Mouse (Mus musculus): ENCODE data around the gene Chil1. TPM values are rescaled to one million over a fixed set of nuclear protein-coding genes. Genes with fewer than 3 reads are reported as not detected.

Chil1 gene
- not detected in 2 replicates for polyA plus RNA-seq (2012; ENCODE audit: insufficient read depth, insufficient read length, low replicate concordance, missing spikeins)

DNA sequence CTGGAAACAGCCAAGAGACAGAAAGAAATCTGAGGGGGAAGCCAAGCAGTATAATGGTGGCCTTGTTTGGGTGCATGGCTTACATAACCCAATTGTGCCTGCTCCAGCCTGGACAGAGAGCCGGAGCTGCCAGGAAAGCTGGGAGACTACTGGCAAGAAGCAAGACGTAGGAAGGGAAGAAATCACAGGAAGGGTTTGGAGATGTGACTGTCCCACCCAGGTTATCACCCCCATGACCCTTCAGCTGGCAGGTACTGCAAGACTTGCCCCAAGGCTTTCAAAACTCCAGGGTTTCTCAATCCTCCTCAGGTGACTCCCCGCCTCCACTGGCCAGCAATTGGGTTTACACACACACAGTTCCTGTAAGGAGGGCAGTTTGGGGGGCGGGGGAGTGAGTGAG is at the start of gene Chil1:
TSS of gene Chil1 (plus strand) at position 152 of the 400 bp plus-strand sequence.
- H3K27ac ChIP-seq (ENCODE audit: insufficient read depth, low read depth, low read length) = peak within 1 kb of the TSS; percentile 35
- H3K4me1 ChIP-seq (ENCODE audit: control insufficient read depth, insufficient read depth, low read length) = peaks cover 6% of the 10 kb centered on the region
- no peak for TF ChIP-seq POLR2A (IDR thresholded peaks at IDR 0.05; ENCODE audit: insufficient read depth, low read depth, low read length)
- no peak for TF ChIP-seq CTCF (IDR thresholded peaks at IDR 0.05; ENCODE audit: insufficient read depth, low read depth, low read length)
- no peak within 1 kb of the TSS for H3K4me3 ChIP-seq (ENCODE audit: insufficient read depth, low read depth, low read length)
- WGBS = 57% methylated on average over 4 of the region's 4 CpGs

GRCm38 (mm10) chr1:134133316-134133715 is 48.7 kb upstream of the Chil1 start:
- Histone ChIP-seq H3K4me1 (ENCODE audit: control insufficient read depth, insufficient read depth, low read length) (no peaks in the 10 kb centered on the region), H3K27ac (ENCODE audit: insufficient read depth, low read depth, low read length) (no peak overlapping the region), H3K4me3 (ENCODE audit: insufficient read depth, low read depth, low read length) (no peak overlapping the region)
- TF ChIP-seq CTCF (IDR thresholded peaks at IDR 0.05; ENCODE audit: insufficient read depth, low read depth, low read length) (no peak), POLR2A (IDR thresholded peaks at IDR 0.05; ENCODE audit: insufficient read depth, low read depth, low read length) (no peak)
- 50% methylated on average over 11 of the region's 11 CpGs for WGBS

- Histone ChIP-seq H3K27ac (ENCODE audit: insufficient read depth, low read depth, low read length) (no peak overlapping the region), H3K4me3 (ENCODE audit: insufficient read depth, low read depth, low read length) (no peak overlapping the region), H3K4me1 (ENCODE audit: control insufficient read depth, insufficient read depth, low read length) (no peaks in the 10 kb centered on the region)
- TF ChIP-seq CTCF (IDR thresholded peaks at IDR 0.05; ENCODE audit: insufficient read depth, low read depth, low read length) (no peak), POLR2A (IDR thresholded peaks at IDR 0.05; ENCODE audit: insufficient read depth, low read depth, low read length) (no peak)
- 60% methylated on average over 3 of the region's 3 CpGs for WGBS
These were observed 45.6 kb upstream of the Chil1 start for GRCm38 (mm10) chr1:134136351-134136750.

GRCm38 (mm10) chr1:134138424-134138823 is 43.6 kb upstream of the Chil1 start:
- no peak for TF ChIP-seq POLR2A (IDR thresholded peaks at IDR 0.05; ENCODE audit: insufficient read depth, low read depth, low read length)
- no peak for TF ChIP-seq CTCF (IDR thresholded peaks at IDR 0.05; ENCODE audit: insufficient read depth, low read depth, low read length)
- Histone ChIP-seq H3K4me1 (ENCODE audit: control insufficient read depth, insufficient read depth, low read length) (0 out of 2 replicates have a peak, but pooled peaks cover 3% of the 10 kb centered on the region), H3K4me3 (ENCODE audit: insufficient read depth, low read depth, low read length) (no peak overlapping the region), H3K27ac (ENCODE audit: insufficient read depth, low read depth, low read length) (no peak overlapping the region)
- WGBS = 91% methylated on average over 9 of the region's 9 CpGs

- peaks cover 10% of the 10 kb centered on the region; the same call in 1 of the 2 replicates for H3K4me1 ChIP-seq (ENCODE audit: control insufficient read depth, insufficient read depth, low read length)
- TF ChIP-seq POLR2A (IDR thresholded peaks at IDR 0.05; ENCODE audit: insufficient read depth, low read depth, low read length) (no peak), CTCF (IDR thresholded peaks at IDR 0.05; ENCODE audit: insufficient read depth, low read depth, low read length) (no peak)
- WGBS = 47% methylated on average over 4 of the region's 4 CpGs
- H3K27ac ChIP-seq (ENCODE audit: insufficient read depth, low read depth, low read length) = no peak overlapping the region
- H3K4me3 ChIP-seq (ENCODE audit: insufficient read depth, low read depth, low read length) = no peak overlapping the region
These were observed 39.6 kb upstream of the Chil1 start for GRCm38 (mm10) chr1:134142363-134142794.

GRCm38 (mm10) chr1:134146066-134146465 is 35.9 kb upstream of the Chil1 start:
- Histone ChIP-seq H3K27ac (ENCODE audit: insufficient read depth, low read depth, low read length) (no peak overlapping the region), H3K4me3 (ENCODE audit: insufficient read depth, low read depth, low read length) (no peak overlapping the region), H3K4me1 (ENCODE audit: control insufficient read depth, insufficient read depth, low read length) (peaks cover 10% of the 10 kb centered on the region; the same call in 1 of the 2 replicates)
- TF ChIP-seq POLR2A (IDR thresholded peaks at IDR 0.05; ENCODE audit: insufficient read depth, low read depth, low read length) (no peak), CTCF (IDR thresholded peaks at IDR 0.05; ENCODE audit: insufficient read depth, low read depth, low read length) (no peak)
- 70% methylated on average over 8 of the region's 8 CpGs for WGBS

GRCm38 (mm10) chr1:134150076-134150475 is 31.9 kb upstream of the Chil1 start:
- Histone ChIP-seq H3K27ac (ENCODE audit: insufficient read depth, low read depth, low read length) (no peak overlapping the region), H3K4me1 (ENCODE audit: control insufficient read depth, insufficient read depth, low read length) (0 out of 2 replicates have a peak, but pooled peaks cover 2% of the 10 kb centered on the region), H3K4me3 (ENCODE audit: insufficient read depth, low read depth, low read length) (no peak overlapping the region)
- WGBS = 85% methylated on average over 8 of the region's 8 CpGs
- no peak for TF ChIP-seq POLR2A (IDR thresholded peaks at IDR 0.05; ENCODE audit: insufficient read depth, low read depth, low read length)
- no peak for TF ChIP-seq CTCF (IDR thresholded peaks at IDR 0.05; ENCODE audit: insufficient read depth, low read depth, low read length)

DNA sequence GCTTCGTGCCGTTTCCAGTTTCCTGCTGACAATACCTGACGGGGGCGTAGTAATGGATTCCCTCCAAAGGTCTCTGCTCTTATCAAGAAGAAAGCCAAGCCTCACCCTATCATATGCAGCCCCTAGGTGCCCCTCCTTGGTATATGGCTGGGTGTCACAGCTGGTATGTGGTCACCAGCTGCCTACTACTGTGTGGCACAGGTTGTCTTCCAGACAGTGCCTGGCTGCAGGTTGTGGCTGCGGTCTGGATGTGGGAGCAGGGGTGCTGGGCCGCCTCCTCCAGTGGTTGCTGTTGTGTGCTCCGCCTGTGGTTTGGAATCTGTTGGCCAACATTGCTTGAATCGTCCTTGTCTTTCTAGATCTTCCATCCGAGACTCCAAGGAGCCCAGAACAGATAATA is 31.2 kb upstream of the Chil1 start:
- TF ChIP-seq CTCF (IDR thresholded peaks at IDR 0.05; ENCODE audit: insufficient read depth, low read depth, low read length) (no peak), POLR2A (IDR thresholded peaks at IDR 0.05; ENCODE audit: insufficient read depth, low read depth, low read length) (no peak)
- no peak overlapping the region for H3K27ac ChIP-seq (ENCODE audit: insufficient read depth, low read depth, low read length)
- no peak overlapping the region for H3K4me3 ChIP-seq (ENCODE audit: insufficient read depth, low read depth, low read length)
- WGBS = 96% methylated on average over 9 of the region's 9 CpGs
- H3K4me1 ChIP-seq (ENCODE audit: control insufficient read depth, insufficient read depth, low read length) = 0 out of 2 replicates have a peak, but pooled peaks cover 2% of the 10 kb centered on the region

GRCm38 (mm10) chr1:134151655-134152412 is 30.1 kb upstream of the Chil1 start:
- 26% methylated on average over 13 of the region's 13 CpGs for WGBS
- H3K27ac ChIP-seq (ENCODE audit: insufficient read depth, low read depth, low read length) = no peak overlapping the region
- no peak overlapping the region for H3K4me3 ChIP-seq (ENCODE audit: insufficient read depth, low read depth, low read length)
- no peaks in the 10 kb centered on the region for H3K4me1 ChIP-seq (ENCODE audit: control insufficient read depth, insufficient read depth, low read length)
- peak; percentile 42 for TF ChIP-seq CTCF (IDR thresholded peaks at IDR 0.05; ENCODE audit: insufficient read depth, low read depth, low read length)
- no peak for TF ChIP-seq POLR2A (IDR thresholded peaks at IDR 0.05; ENCODE audit: insufficient read depth, low read depth, low read length)

Measured in olfactory bulb, adult 2 months (tissue).